Mouse (Mus musculus) T-helper 2 cell (primary cell): Measurements from ENCODE around the gene Sh3pxd2a.

Source experiments
- in situ Hi-C: fragments of 300-600 bp; cut with MboI, MseI; formaldehyde crosslinking; loops from one replicate; pipeline ENCODE4 v1.15.1; 2025; ENCODE audit warnings: high pct_unique_total_duplicates

The Sh3pxd2a gene

DNA sequence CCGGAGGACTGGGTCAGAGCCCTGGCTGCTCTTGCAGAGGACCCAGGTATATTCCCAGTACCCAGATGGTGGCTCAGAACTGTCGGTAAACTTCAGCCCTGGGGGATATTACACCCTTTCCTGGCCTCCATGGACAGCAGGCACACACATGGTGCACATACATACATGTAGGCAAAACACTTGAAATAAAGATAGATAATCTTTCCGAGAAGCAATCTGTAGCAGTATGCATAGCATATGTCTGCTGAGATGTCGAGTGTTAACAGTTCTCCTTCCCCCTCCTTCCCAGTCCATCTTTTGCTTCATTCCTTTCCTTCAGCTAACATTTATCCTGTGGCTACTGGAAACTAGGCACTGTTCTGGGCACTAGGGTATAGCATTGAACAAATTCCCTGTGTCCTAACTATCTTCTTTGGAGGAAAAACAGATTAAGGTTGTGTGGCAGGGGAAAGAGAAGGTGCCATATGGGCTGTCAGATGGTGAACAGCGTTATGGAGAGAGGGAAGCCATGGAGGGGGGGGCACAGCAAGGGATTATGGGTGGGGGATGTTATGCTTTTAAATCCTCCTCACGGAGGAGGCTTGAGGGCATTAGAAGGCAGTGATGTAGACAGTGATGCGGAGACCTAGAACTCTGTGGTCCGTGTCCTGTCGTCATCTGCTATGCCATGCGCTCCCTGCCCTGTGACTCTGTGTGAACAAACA, 252.4 kb downstream of the Sh3pxd2a start:
- in situ Hi-C loops = no loop called here

DNA sequence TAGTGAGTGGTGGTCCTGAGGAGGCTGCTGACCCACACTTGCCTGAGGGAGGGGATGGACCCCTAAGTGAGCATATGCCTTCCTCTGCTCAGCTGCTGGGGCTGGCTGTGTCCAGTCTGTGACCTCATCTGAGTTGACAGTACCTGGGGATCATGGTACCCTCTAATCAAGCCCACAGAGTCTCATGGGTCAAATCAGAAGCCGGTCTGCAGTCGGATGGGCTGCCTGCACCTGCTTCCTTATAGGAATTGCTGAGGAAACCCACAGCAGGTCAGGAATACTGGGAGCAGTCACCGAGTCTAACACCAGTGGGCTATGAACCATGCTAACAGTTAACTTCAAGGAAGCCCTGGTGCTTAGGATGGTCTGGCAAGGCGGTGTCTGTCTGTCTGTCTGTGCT, 253.8 kb downstream of the Sh3pxd2a start:
- in situ Hi-C loops = no loop called here
